Mouse (Mus musculus): ENCODE results near the gene Wdr48.
A peak's percentile ranks its signal among the peaks of the same experiment; 100 is the strongest.

Wdr48 gene

DNA sequence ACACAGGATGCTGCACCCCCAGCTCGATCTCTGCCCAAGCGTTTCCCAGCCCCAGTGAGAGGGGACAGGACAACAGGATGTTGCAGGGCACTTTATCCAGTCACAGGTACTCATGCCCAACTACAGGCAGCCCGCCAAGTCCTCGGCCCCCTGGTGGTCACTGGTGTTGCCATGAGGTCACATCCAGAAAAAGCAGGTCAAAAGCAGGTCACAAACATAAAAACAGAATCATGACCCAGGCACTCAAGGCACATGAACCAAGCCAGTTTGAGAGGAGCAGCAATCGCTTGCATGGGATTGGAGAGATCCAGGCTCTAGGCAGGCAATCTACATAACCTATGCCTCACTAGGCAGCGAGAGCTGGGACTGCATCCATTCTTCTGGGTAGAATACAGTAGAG, 75.5 kb downstream of the Wdr48 start:
- peak; percentile 51 for DNase-seq (ENCODE audit: low read depth, low spot score)

DNA sequence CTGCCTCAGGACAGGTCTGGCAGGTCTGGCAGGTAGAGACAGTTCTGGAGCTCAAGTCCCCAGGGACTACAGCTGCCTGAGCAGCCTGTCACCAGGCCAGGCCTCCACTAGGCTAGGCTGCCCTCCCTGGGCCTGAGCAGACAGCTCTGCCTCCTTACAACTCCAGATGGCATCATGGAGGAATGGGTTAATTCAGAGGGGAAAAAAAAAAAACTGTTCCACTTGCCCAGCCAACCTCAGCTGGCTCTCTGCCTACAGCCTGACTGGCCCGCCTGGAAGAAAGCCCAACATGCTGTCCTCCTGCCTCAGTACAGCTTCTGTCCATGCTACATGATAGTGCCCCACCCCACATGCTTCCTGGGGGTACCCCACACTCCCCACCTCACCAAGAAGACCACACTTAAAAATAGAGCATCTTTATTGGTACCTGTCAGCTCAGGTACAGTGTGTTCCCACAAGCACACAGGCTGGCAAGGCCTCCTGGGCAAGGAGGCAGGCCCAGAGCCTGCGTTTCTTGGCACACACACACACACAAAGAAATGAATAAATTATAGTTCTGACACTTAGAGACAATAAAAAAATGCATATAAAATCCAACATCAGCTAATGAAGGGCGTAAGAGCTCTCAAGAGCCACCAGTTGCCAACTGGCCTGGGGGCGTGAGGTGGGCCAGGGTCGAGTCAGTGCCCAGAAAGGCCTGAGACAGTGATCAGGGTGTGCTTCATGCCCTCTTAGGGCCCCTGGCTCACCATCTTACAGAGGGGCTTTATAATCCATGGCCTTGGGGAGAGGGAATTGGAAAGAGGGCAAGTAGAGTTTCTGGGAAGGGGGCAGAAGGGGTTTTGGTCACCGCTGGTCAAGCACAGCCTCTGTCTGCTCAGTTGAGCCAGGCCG, 76.3 kb downstream of the Wdr48 start:
- no peak for DNase-seq (ENCODE audit: low read depth, low spot score)

DNA sequence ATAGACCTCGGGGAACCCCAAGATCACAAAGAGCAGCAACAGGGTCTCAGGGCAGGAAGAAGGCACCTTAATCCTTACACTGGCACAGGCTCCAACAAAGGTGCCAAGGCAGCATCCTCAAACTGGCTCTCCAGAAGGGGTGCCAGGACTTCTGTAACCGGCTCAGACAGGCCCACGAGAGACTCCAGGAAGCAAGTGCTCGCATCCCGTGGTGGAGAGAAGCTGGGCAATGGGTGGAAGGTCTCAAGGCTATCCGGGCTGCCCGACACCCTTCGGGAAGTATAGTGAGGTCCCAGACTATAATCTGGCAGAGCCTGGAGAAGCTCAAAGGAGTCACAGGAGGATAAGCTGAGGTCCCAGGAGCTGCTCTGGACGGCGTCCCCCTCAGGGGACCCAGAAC, 77.5 kb downstream of the Wdr48 start:
- DNase-seq (ENCODE audit: low read depth, low spot score) = no peak

DNA sequence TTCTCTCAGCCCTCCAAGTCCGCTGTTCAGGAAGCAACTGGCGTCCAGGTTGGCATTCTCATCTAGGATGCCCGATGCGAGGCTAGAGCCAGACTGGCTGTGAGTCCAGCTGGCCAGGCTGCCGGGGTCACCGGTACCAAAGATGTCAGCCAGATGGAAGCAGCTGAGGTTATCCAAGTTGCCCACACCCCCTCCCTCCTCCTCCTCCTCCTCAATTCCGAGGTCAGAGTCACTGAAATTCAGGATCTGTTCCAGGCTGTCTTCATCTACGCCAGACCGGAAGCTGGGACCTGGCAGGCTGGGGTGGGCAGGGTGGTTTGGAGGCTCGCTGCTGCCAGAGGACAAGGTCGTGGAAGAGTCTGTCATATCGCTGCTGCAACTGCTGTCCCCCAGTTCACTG, 77.9 kb downstream of the Wdr48 start:
- no peak for DNase-seq (ENCODE audit: low read depth, low spot score)

DNA sequence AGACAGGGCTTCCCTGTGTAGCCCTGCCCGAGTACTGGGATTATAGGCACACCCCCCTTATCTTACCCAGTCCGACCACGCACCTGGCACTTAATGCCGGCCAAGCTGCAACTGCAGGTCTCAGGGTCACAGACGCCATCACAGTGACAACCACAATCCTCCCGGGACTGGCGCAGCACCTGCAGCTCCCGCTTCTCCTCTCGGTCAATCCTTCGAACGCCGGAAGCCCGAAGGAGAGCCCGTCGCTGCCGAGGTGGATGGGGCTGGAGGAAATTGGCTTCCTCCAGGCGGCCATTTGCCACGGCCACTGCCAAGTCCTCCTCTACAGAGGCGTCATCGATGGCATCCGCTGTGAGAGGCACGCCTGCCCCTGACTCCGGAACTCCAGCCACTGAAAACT, 78.6 kb downstream of the Wdr48 start:
- DNase-seq (ENCODE audit: low read depth, low spot score) = no peak

DNA sequence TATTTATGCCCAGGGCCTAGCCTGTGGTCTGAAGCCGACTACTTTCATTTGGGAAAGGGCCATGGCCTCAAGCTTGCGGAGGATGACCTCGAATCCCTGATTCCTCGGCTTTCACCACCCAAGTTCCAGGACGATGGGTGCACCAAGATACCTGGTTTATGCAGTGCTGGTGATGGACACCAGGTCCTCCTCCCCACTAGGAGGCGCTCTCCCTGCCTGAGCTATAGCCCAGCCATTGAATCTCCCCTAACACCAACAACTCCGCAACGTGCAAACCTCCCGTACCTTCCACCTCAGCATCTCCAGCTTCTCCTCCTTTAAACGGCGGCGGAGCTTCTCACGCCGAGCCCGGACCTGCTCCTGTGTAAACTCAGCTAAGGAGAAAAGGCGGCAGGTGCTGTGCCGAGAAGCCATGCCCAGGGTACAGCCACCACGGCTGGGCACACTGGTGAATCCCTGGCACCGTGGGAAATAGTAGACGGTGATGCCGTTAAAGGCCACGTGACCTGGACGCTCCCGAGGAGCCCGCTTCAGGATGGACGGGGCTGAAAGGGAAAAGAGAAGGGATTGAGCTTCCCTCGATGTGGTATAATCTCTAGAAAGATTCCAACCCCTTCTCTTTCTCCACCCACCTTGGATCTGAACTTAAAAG, 79.3 kb downstream of the Wdr48 start:
- peak; percentile 60 for DNase-seq (ENCODE audit: low read depth, low spot score)

DNA sequence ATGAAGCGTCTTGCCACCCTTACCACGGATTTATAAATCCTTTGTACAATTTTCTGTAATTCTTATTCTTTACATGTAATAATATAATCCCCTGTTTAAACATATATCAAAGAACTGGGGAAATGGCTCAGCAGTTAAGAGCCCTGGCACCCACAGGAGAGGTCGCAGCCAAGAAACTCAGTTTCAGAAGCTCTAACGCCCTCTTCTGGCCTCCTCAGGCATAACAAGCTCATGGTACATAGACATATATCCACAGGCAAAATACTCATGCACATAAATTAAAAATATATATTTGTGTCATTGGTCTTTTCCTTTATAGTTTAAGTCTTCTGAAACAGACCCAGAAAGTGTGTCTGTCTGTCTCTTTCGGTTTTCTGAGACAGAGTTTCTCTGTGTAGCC, 79.9 kb downstream of the Wdr48 start:
- no peak for DNase-seq (ENCODE audit: low read depth, low spot score)

DNA sequence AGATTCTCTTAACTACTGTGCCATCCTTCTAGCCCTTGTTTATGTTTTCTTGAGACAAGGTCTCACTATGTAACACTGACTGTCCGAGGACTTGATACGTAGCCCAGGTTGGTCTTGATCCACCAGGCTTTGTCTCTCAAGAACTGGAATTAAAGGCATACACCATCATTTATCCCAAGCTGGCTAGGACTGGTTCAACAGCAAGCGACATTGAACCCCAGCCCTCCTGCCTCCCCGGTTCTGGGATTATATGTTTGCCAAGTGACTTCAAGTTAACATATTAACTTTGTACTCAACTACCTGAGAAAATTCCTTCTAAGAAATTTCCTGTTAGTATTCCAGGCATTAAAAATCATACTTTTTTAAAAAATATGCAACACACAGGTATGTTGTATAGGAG, 80.6 kb downstream of the Wdr48 start:
- DNase-seq (ENCODE audit: low read depth, low spot score) = no peak

All from CD4-positive helper T cell, adult 2 months (primary cell).